Mouse (Mus musculus): Measurements from ENCODE around the gene Wscd2. TPM values are rescaled to one million over a fixed set of nuclear protein-coding genes. Genes with fewer than 3 reads are reported as not detected.

Gene Wscd2
- 12.5 and 15.4 TPM in 2 replicates for polyA plus RNA-seq (2012; rRNA removed)
- 8.4 and 8.9 TPM in 2 replicates for polyA plus RNA-seq (2014; fragmentation: Nextera tagmentation; extraction: Ambion mirVana)

DNA sequence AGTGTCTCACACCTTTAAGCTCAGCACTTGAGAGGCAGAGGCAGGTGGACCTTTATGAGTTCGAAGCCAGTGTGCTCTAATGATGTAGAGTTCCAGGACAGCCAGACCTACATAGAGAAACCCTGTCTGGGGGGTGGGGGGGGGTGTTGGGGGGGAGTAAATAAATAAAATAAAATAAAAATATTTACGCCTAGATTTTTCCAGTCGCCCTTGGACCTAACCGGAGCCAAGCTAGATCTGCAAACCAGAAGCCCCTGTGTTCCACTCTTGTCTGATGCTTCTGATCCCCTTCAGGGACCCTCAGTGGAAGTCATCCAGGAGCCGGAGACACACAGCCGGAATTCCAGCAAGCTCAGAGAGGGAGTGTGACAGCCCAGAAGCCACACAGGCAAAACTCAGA is at the start of gene Wscd2:
Gene Wscd2 (plus strand): TSS at position 301 of the 400 bp plus-strand sequence.
- Histone ChIP-seq H3K4me1 (ENCODE audit: control insufficient read depth, insufficient read depth, low read length) (peaks cover 8% of the 10 kb centered on the region), H3K9me3 (ENCODE audit: control insufficient read depth, low read length) (no peaks in the 10 kb centered on the region), H3K36me3 (ENCODE audit: control insufficient read depth, insufficient read depth, low read length) (no peaks in the 10 kb centered on the region), H3K27me3 (ENCODE audit: control insufficient read depth, insufficient read depth, low read length) (peaks cover 7% of the 10 kb centered on the region; the same call in 1 of the 2 replicates), H3K9ac (ENCODE audit: low read depth, low read length, severe bottlenecking) (peak within 1 kb of the TSS; percentile 74), H3K27ac (replicated peaks; ENCODE audit: low read depth, low read length) (peak within 1 kb of the TSS; percentile 70; the same call in 1 of the 2 replicates), H3K4me2 (replicated peaks; ENCODE audit: low read depth, low read length, severe bottlenecking) (peak within 1 kb of the TSS; percentile 76), H3K4me3 (replicated peaks; ENCODE audit: low read length) (peak within 1 kb of the TSS; percentile 48)
- ATAC-seq (ENCODE audit: low FRiP score, low read depth): no peak
- no peak for TF ChIP-seq POLR2A (IDR thresholded peaks at IDR 0.05; ENCODE audit: borderline replicate concordance, extremely low read depth, insufficient read depth, insufficient read length)
- DNase-seq (ENCODE audit: low spot score): no peak
- 63% methylated on average over 6 of the region's 6 CpGs for WGBS

DNA sequence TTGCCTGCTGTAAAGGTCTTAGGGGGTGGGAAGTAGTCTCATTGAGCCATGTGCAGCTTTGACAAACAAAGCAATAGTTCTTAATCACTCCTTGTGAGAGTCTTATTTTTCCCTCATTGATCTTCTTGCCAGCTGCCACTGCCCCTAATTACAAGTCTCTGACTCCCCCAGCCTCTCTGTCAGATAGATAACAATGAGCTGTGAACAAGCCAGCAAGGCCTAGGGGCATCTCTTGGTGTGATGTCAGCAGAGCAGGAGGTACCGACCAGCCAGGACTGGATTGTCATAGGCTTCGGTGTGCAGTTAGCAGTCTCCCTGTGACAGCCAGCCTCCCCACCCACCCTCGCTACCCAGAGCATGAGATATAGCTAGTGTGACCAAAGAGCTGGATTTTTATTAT is 48.0 kb upstream of the Wscd2 start:
- WGBS: 53% methylated on average over 3 of the region's 3 CpGs
- no peak overlapping the region for H3K27ac ChIP-seq (replicated peaks; ENCODE audit: low read depth, low read length)
- no peaks in the 10 kb centered on the region for H3K27me3 ChIP-seq (ENCODE audit: control insufficient read depth, insufficient read depth, low read length)
- no peaks in the 10 kb centered on the region for H3K4me1 ChIP-seq (ENCODE audit: control insufficient read depth, insufficient read depth, low read length)
- DNase-seq (ENCODE audit: low spot score) (no peak), ATAC-seq (ENCODE audit: low FRiP score, low read depth) (no peak)
- no peak overlapping the region for H3K4me3 ChIP-seq (replicated peaks; ENCODE audit: low read length)
- TF ChIP-seq POLR2A (IDR thresholded peaks at IDR 0.05; ENCODE audit: borderline replicate concordance, extremely low read depth, insufficient read depth, insufficient read length): no peak
- H3K9ac ChIP-seq (ENCODE audit: low read depth, low read length, severe bottlenecking): no peak overlapping the region
- H3K9me3 ChIP-seq (ENCODE audit: control insufficient read depth, low read length): no peaks in the 10 kb centered on the region
- H3K4me2 ChIP-seq (replicated peaks; ENCODE audit: low read depth, low read length, severe bottlenecking): no peak overlapping the region
- H3K36me3 ChIP-seq (ENCODE audit: control insufficient read depth, insufficient read depth, low read length): no peaks in the 10 kb centered on the region

DNA sequence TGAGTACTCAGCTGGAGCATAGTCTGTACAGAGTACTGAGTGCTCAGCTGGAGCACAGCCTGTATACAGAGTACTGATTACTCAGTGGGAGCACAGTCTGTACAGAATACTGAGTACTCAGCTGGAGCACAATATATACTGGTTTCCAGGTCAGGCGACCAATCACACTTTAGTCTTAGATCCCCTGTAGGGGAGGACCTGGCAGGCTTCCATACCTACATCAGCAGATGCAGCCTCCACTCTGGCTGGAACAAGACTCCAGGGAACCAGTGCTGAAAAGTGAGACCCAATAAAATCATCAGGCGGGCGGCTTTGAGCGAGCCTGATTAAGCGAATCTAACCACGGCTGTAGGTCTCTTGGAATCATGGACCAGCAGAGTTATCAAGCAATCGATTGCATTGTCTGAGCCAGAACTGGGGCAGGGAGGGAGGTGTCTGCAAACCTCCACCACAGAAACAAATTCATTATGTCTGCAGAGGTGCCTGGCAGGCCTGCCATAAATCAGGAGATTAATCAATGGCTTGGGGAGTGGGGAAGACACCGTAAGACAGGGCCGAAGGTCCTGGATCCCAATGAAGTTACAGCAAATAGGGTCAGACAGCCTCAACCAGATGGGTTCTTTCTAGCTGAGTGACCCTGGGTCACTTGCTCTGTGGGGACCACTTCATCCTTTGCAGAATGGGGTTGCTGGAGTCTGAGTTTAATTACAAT is 42.0 kb upstream of the Wscd2 start:
- WGBS: 8% methylated on average over 9 of the region's 9 CpGs
- H3K36me3 ChIP-seq (ENCODE audit: control insufficient read depth, insufficient read depth, low read length): no peaks in the 10 kb centered on the region
- ATAC-seq (ENCODE audit: low FRiP score, low read depth) (peak; percentile 85), DNase-seq (ENCODE audit: low spot score) (peak; percentile 87)
- no peak overlapping the region for H3K27ac ChIP-seq (replicated peaks; ENCODE audit: low read depth, low read length)
- no peak overlapping the region for H3K4me2 ChIP-seq (replicated peaks; ENCODE audit: low read depth, low read length, severe bottlenecking)
- no peak overlapping the region for H3K4me3 ChIP-seq (replicated peaks; ENCODE audit: low read length)
- 0 out of 2 replicates have a peak, but pooled peaks cover 3% of the 10 kb centered on the region for H3K9me3 ChIP-seq (ENCODE audit: control insufficient read depth, low read length)
- no peaks in the 10 kb centered on the region; the same call in 1 of the 2 replicates for H3K27me3 ChIP-seq (ENCODE audit: control insufficient read depth, insufficient read depth, low read length)
- H3K9ac ChIP-seq (ENCODE audit: low read depth, low read length, severe bottlenecking): no peak overlapping the region
- H3K4me1 ChIP-seq (ENCODE audit: control insufficient read depth, insufficient read depth, low read length): peaks cover 11% of the 10 kb centered on the region; the same call in 1 of the 2 replicates
- no peak for TF ChIP-seq POLR2A (IDR thresholded peaks at IDR 0.05; ENCODE audit: borderline replicate concordance, extremely low read depth, insufficient read depth, insufficient read length)

DNA sequence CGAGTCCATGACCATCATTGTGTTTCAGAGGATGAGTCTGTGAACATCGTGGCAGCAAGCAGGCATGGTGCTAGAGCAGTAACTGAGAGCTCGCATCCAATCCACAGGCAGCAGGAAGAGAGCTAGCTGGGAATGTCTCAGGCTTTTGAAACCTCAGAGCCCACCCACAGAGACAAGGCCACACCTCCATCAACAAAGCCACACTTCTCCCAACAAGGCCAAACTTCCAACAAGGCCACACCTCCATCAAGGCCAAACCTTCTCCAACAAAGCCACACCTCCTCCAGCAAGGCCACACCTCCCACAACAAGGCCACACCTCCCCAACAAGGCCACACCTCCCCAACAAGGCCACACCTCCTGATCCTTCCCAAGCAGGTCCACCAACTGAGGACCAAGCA is 40.8 kb upstream of the Wscd2 start:
- 76% methylated on average over 3 of the region's 3 CpGs for WGBS

DNA sequence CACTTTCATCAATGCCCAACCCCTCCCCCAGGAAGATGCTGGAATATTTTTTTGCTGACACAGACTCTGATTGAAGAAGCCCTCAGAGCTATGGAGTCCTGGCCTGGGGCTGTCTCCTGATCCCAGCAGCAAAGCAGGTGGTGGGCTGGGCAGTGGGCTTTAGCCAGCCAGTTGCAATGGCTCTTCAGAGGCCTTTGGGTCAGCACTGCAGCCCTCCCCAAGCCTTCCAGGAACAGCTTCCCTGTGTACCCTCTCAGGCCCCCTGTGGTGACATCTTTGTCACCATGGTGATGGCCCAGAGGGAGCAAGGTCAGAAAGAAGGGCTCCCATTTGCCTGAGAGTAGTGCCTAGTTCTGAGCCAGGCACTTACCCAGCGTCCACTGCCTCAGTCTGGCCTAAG is 37.4 kb upstream of the Wscd2 start:
- no peak overlapping the region for H3K27ac ChIP-seq (replicated peaks; ENCODE audit: low read depth, low read length)

More for the DNA sequence above, 40.8 kb upstream of the Wscd2 start:
- Histone ChIP-seq H3K4me2 (replicated peaks; ENCODE audit: low read depth, low read length, severe bottlenecking) (no peak overlapping the region), H3K27me3 (ENCODE audit: control insufficient read depth, insufficient read depth, low read length) (no peaks in the 10 kb centered on the region; the same call in 1 of the 2 replicates), H3K9ac (ENCODE audit: low read depth, low read length, severe bottlenecking) (no peak overlapping the region), H3K4me1 (ENCODE audit: control insufficient read depth, insufficient read depth, low read length) (peaks cover 11% of the 10 kb centered on the region; the same call in 1 of the 2 replicates), H3K36me3 (ENCODE audit: control insufficient read depth, insufficient read depth, low read length) (no peaks in the 10 kb centered on the region), H3K4me3 (replicated peaks; ENCODE audit: low read length) (no peak overlapping the region), H3K9me3 (ENCODE audit: control insufficient read depth, low read length) (0 out of 2 replicates have a peak, but pooled peaks cover 3% of the 10 kb centered on the region), H3K27ac (replicated peaks; ENCODE audit: low read depth, low read length) (no peak overlapping the region)
- no peak for TF ChIP-seq POLR2A (IDR thresholded peaks at IDR 0.05; ENCODE audit: borderline replicate concordance, extremely low read depth, insufficient read depth, insufficient read length)
- ATAC-seq (ENCODE audit: low FRiP score, low read depth) (no peak), DNase-seq (ENCODE audit: low spot score) (no peak)

More for the DNA sequence above, 37.4 kb upstream of the Wscd2 start:
- H3K36me3 ChIP-seq (ENCODE audit: control insufficient read depth, insufficient read depth, low read length): no peaks in the 10 kb centered on the region
- H3K4me1 ChIP-seq (ENCODE audit: control insufficient read depth, insufficient read depth, low read length): peaks cover 11% of the 10 kb centered on the region; the same call in 1 of the 2 replicates
- 0 out of 2 replicates have a peak, but pooled peaks cover 3% of the 10 kb centered on the region for H3K9me3 ChIP-seq (ENCODE audit: control insufficient read depth, low read length)
- ATAC-seq (ENCODE audit: low FRiP score, low read depth): no peak
- no peak for TF ChIP-seq POLR2A (IDR thresholded peaks at IDR 0.05; ENCODE audit: borderline replicate concordance, extremely low read depth, insufficient read depth, insufficient read length)
- no peak overlapping the region for H3K9ac ChIP-seq (ENCODE audit: low read depth, low read length, severe bottlenecking)
- no peak overlapping the region for H3K4me3 ChIP-seq (replicated peaks; ENCODE audit: low read length)
- no peak for DNase-seq (ENCODE audit: low spot score)
- WGBS: 8% methylated on average over 1 of the region's 1 CpGs
- no peak overlapping the region for H3K4me2 ChIP-seq (replicated peaks; ENCODE audit: low read depth, low read length, severe bottlenecking)
- no peaks in the 10 kb centered on the region; the same call in 1 of the 2 replicates for H3K27me3 ChIP-seq (ENCODE audit: control insufficient read depth, insufficient read depth, low read length)

Measured in limb, embryonic 14.5 days (tissue).